Mouse (Mus musculus): Measurements from ENCODE around the gene Rpn2.

DNA sequence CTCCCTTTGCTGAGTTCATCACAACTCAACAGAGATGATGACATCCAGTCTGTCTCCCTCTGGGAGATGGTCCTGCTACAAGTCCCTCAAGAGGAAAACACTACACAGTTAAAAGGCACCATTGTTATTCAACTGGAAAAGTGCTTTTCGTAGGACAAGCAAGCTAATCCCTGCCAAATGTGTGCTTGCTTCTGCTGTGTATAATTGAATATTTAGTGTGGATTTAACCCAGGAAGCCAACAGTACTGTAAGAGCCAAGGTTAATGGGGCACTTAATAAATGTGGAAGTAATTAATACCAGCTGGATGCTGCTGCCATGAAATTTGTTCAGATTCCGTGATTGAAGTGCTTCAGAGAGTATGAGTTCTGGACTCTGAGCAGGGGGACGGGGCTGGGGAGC, 75.3 kb downstream of the Rpn2 start:
- TF ChIP-seq CTCF (IDR thresholded peaks at IDR 0.05; ENCODE audit: low read depth, low read length) (no peak), POLR2A (IDR thresholded peaks at IDR 0.05; ENCODE audit: borderline replicate concordance, low read depth, low read length) (no peak)
